Mouse (Mus musculus) T-cell, adult 66 days (primary cell): Measurements from ENCODE around the gene Isoc2a. TPM values are rescaled to one million over a fixed set of nuclear protein-coding genes. Genes with fewer than 3 reads are reported as not detected.

ENCODE experiments used
- total RNA-seq, 2 experiments: library from RNA; stranded (reverse); gene quantifications; 3 replicates in 1 of 2; 4 replicates in 1 of 2; pipeline ENCODE4 v1.2.4; 2023

The Isoc2a gene
- 10 to 100 TPM; 10.4 to 13.5 TPM for total RNA-seq

GRCm38 (mm10) chr7:4876753-4877221 lies at the start of gene Isoc2a:
Gene Isoc2a (plus strand): TSS chr7:4877153.

GRCm38 (mm10) chr7:4844245-4844916 lies 32.6 kb upstream of the Isoc2a start, which contains the start of gene Shisa7:
Gene Shisa7 (minus strand): TSS chr7:4844696.

DNA sequence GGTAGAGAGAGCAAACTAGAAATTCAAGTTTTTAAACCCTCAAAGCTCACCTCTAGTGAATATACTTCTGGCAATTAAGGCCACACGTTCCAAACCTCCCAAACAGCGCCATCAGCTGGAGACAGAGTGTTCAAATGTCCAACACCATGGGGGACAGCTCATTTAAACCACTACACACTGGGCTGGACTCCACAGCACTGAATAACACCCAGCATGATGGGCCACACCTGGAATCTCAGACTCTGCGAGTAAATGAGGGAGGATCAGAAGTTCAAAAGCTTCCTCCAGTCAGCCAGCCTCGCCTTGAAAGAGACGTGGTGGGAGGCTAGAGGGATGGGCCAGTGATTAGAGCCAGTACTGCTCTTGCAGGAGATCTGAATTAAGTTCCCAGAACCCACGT lies 6.8 kb upstream of the Isoc2a start, which contains the start of gene Isoc2b:
Isoc2b (minus strand) TSS at position 126 of the 400 bp plus-strand sequence.

DNA sequence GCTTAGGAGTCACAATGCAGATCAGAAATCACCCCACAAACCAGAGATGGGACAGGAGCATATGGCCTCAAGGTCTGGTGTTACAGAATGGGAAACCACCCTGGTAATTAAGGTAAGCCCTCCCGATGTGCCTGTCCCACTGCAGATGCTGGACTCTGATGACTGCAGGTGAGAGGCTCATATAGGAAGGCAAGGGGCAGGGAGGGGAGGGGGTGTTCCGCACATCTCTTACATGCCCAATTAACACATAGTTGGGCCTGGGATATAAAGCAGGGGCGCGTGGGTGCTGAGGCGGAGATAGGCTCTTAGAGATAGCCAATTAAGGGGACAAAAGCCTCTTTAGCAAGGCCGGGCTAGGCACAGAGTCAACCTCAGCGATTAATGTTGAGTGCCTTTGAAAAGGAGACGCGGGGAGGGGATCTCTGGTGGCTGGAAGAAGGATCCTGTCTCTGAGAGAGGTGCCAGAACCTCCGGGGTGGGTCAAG lies 29.6 kb downstream of the Isoc2a start, which contains the start of gene Gm36210:
Gm36210 (minus strand) TSS at position 51 of the 485 bp plus-strand sequence.

GRCm38 (mm10) chr7:4915007-4915665 lies 38.2 kb downstream of the Isoc2a start, which contains the start of gene Zfp628:
Gene Zfp628 (plus strand): TSS chr7:4915217.

DNA sequence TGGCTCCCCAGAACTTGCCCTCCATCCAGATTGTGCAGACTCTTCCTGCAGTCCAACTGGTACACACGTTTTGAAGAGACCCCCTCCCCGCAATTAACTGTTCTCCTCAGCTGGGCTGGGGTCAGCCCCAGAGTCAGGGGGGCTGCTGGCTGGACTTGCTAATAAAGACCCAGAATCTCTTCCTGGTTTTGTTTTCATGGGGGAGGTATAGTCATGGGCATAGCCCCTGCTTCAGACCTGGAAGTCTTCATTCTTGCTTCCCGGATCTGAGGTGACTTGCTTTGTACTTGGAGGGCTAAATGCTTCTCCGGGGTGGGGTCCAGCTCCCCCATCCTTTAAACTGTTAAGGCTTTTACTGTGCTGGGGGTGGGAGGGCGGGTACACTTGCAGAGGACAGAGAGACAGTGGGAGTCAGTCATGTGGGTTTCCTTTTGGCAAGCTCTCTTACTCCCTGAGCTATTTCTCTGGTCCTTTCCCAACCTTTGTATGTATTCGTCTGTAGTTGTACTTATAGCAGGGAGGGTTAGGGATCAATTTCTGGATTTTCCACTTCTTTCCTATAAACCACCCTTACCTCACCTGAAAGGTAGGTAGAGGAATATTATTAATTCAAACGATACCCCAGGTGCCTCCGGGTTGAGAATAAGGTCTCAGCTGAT lies 45.0 kb downstream of the Isoc2a start, which contains the start of gene Nat14:
Nat14 (plus strand) TSS at position 205 of the 659 bp plus-strand sequence.

DNA sequence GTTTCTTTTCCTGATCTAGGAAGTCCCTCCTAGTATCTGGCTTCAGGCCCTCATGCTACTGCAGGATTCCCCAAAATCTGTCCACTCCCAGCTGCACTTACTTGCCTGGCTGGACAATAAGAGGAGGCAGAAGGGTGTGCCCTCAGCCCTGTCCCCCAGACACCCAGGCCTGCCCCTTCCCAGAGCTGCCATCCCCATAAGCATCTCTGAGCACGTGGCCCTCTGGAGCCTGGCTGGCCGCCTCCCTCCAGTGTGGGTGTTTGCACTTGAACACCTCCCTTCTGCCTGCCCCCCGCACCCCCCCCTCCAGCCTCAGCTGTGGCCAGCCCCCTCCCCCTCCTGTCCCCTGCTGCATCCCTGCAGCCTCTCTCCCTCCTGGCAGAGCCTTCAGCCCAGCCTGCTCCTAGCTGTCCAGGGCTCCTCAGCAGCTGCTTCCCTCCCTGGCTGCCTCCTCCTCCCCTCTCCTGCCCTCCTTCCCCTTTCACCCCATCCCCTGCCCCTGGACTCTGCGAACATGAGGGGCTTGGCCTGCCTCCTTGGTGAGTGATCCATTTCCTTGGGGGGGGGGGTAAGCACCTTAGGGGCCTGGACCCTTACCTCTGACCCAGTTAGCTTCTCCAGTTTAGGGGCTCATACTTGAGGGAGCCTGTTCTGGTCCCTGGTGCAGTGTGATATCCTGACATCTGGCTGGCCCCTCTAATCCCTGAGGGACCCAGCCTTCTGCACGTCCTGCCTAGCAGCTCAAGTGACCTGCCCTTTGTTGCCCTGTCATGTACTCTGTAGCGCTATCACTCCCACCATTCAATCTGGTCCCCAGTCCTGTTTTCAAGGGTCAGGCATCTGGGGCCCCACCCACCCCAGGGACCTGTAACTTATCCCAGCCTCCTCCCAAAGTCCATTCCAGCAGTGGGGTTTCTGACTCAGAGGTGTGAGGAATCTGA lies 48.8 kb downstream of the Isoc2a start, which contains the start of gene Ssc5d:
Ssc5d (plus strand) TSS at position 345 of the 941 bp plus-strand sequence.

Other genes with a start within 250 kb of the Isoc2a start
- gene Tmem86b, start 245.7 kb upstream of the Isoc2a start, total RNA-seq, result 10 to 100 TPM; 56.1 to 82.6 TPM
- gene Ppp6r1, start 218.1 kb upstream of the Isoc2a start, total RNA-seq, result 100 to 1,000 TPM; 269 to 275 TPM
- gene Hspbp1, start 192.1 kb upstream of the Isoc2a start, total RNA-seq, result 10 to 100 TPM; 56.0 to 66.8 TPM
- gene Brsk1, start 186.5 kb upstream of the Isoc2a start, total RNA-seq, result not detected
- gene Tmem150b, start 151.9 kb upstream of the Isoc2a start, total RNA-seq, result under 1 TPM; 0.21 to 0.76 TPM
- gene Kmt5c, start 137.0 kb upstream of the Isoc2a start, total RNA-seq, result 10 to 100 TPM; 66.9 to 85.4 TPM
- gene Cox6b2, start 124.1 kb upstream of the Isoc2a start, total RNA-seq, result 1 to 10 TPM; 2.1 to 4.0 TPM
- gene Fam71e2, start 105.9 kb upstream of the Isoc2a start, total RNA-seq, result not detected
- not detected for gene Il11, start 94.3 kb upstream of the Isoc2a start, total RNA-seq
- not detected for gene Tmem190, start 94.2 kb upstream of the Isoc2a start, total RNA-seq
- 1 to 10 TPM; 1.4 to 2.7 TPM for gene Tmem238, start 87.5 kb upstream of the Isoc2a start, total RNA-seq
- gene Rpl28, start 84.3 kb upstream of the Isoc2a start, total RNA-seq, result 1,000 to 10,000 TPM; 2,356 to 2,505 TPM
- 100 to 1,000 TPM; 160 to 166 TPM for gene Ube2s, start 64.6 kb upstream of the Isoc2a start, total RNA-seq
- gene Shisa7, start 32.5 kb upstream of the Isoc2a start, total RNA-seq, result under 1 TPM; 0.23 to 0.36 TPM
- 1 to 10 TPM; 4.1 to 4.2 TPM for gene Isoc2b, start 6.9 kb upstream of the Isoc2a start, total RNA-seq
- not detected for gene Gm36210, start 29.4 kb downstream of the Isoc2a start, total RNA-seq
- 10 to 100 TPM; 30.9 to 32.3 TPM for gene Zfp628, start 38.1 kb downstream of the Isoc2a start, total RNA-seq
- 10 to 100 TPM; 10.5 to 10.7 TPM for gene Nat14, start 44.9 kb downstream of the Isoc2a start, total RNA-seq
- 1 to 10 TPM in 1 of 2 experiments, under 1 TPM in 1; 0.73 to 1.3 TPM for gene Ssc5d, start 48.6 kb downstream of the Isoc2a start, total RNA-seq
- gene Sbk2, start 87.3 kb downstream of the Isoc2a start, total RNA-seq, result 1 to 10 TPM in 1 of 2 experiments, not detected in 1; 1.4 TPM
- not detected for gene Sbk3, start 94.0 kb downstream of the Isoc2a start, total RNA-seq
- 10 to 100 TPM; 33.7 to 35.1 TPM for gene Zfp579, start 119.0 kb downstream of the Isoc2a start, total RNA-seq
- gene Zfp524, start 137.3 kb downstream of the Isoc2a start, total RNA-seq, result 10 to 100 TPM; 16.2 to 17.2 TPM
- 10 to 100 TPM; 49.3 to 54.1 TPM for gene Fiz1, start 137.5 kb downstream of the Isoc2a start, total RNA-seq
- gene Gm44973, start 138.3 kb downstream of the Isoc2a start, total RNA-seq, result not detected
- gene Zfp865, start 143.2 kb downstream of the Isoc2a start, total RNA-seq, result 10 to 100 TPM; 56.0 to 56.5 TPM
- gene Ccdc106, start 143.4 kb downstream of the Isoc2a start, total RNA-seq, result 1 to 10 TPM in 1 of 2 experiments, not detected in 1; 1.2 TPM
- under 1 TPM in 1 of 2 experiments, not detected in 1; 0.55 TPM for gene 4632433K11Rik, start 157.0 kb downstream of the Isoc2a start, total RNA-seq
- 1 to 10 TPM; 5.9 TPM for gene Zfp784, start 161.3 kb downstream of the Isoc2a start, total RNA-seq
- gene Zfp580, start 174.4 kb downstream of the Isoc2a start, total RNA-seq, result 1 to 10 TPM; 5.6 to 7.3 TPM
- gene U2af2, start 185.0 kb downstream of the Isoc2a start, total RNA-seq, result 100 to 1,000 TPM; 454 to 464 TPM
- gene Epn1, start 203.1 kb downstream of the Isoc2a start, total RNA-seq, result 100 to 1,000 TPM; 107 to 112 TPM
- gene Rfpl4, start 239.8 kb downstream of the Isoc2a start, total RNA-seq, result not detected
- not detected for gene Rasl2-9, start 248.8 kb downstream of the Isoc2a start, total RNA-seq